Mouse (Mus musculus) T-helper 1 cell (primary cell): ENCODE measurements around the gene Lzts2.

Source experiments
- in situ Hi-C: fragments of 300-600 bp; cut with MboI, MseI; formaldehyde crosslinking; loops from one replicate; pipeline ENCODE4 v1.15.1; 2025; ENCODE audit warnings: high pct_unique_total_duplicates

Gene Lzts2

GRCm38 (mm10) chr19:45003740-45004516 lies 10.3 kb upstream of the Lzts2 start:
- in situ Hi-C loops, result no loop called here

- in situ Hi-C loops, result loop anchor here (5.0 kb wide), 1 partner anchor 42 kb away; the partner anchor contains the start of genes Pdzd7 and Sfxn3
These were observed 8.8 kb upstream of the Lzts2 start, which contains the start of gene Twnk for GRCm38 (mm10) chr19:45005444-45005843. Gene Twnk (plus strand): TSS chr19:45005663.

- in situ Hi-C loops, result loop anchor here (5.0 kb wide), 1 partner anchor 41 kb away; the partner anchor contains the start of genes Pdzd7 and Sfxn3
These were observed 8.1 kb upstream of the Lzts2 start, which contains the start of gene Mrpl43 for GRCm38 (mm10) chr19:45005957-45006712. Gene Mrpl43 (minus strand): TSS chr19:45006442.

GRCm38 (mm10) chr19:45007021-45007420 lies 7.2 kb upstream of the Lzts2 start:
- in situ Hi-C loops, result loop anchor here (5.0 kb wide), 1 partner anchor 40 kb away; the partner anchor contains the start of genes Pdzd7 and Sfxn3

GRCm38 (mm10) chr19:45007425-45008191 lies 6.6 kb upstream of the Lzts2 start:
- in situ Hi-C loops, result loop anchor here (5.0 kb wide), 1 partner anchor 40 kb away; the partner anchor contains the start of genes Pdzd7 and Sfxn3

- in situ Hi-C loops, result no loop called here
These were observed 3.6 kb upstream of the Lzts2 start for GRCm38 (mm10) chr19:45010646-45011045.

- in situ Hi-C loops, result no loop called here
These were observed 2.0 kb upstream of the Lzts2 start for GRCm38 (mm10) chr19:45012219-45012618.

- in situ Hi-C loops, result no loop called here
These were observed 1.6 kb upstream of the Lzts2 start for GRCm38 (mm10) chr19:45012636-45013035.

- in situ Hi-C loops, result no loop called here
These were observed 511 bp upstream of the Lzts2 start for GRCm38 (mm10) chr19:45013581-45014225.

GRCm38 (mm10) chr19:45014981-45015402 lies 778 bp downstream of the Lzts2 start:
- in situ Hi-C loops, result no loop called here

- in situ Hi-C loops, result no loop called here
These were observed 1.5 kb downstream of the Lzts2 start for GRCm38 (mm10) chr19:45015518-45016281.

GRCm38 (mm10) chr19:45016341-45017215 lies 2.4 kb downstream of the Lzts2 start:
- in situ Hi-C loops, result no loop called here

- in situ Hi-C loops, result no loop called here
These were observed 3.1 kb downstream of the Lzts2 start for GRCm38 (mm10) chr19:45017216-45017771.

GRCm38 (mm10) chr19:45017909-45018308 lies 3.7 kb downstream of the Lzts2 start:
- in situ Hi-C loops, result no loop called here

- in situ Hi-C loops, result no loop called here
These were observed 4.2 kb downstream of the Lzts2 start for GRCm38 (mm10) chr19:45018351-45018831.

GRCm38 (mm10) chr19:45020348-45020747 lies 6.1 kb downstream of the Lzts2 start:
- in situ Hi-C loops, result no loop called here

- in situ Hi-C loops, result no loop called here
These were observed 7.1 kb downstream of the Lzts2 start for GRCm38 (mm10) chr19:45021362-45021761.

- in situ Hi-C loops, result no loop called here
These were observed 9.8 kb downstream of the Lzts2 start for GRCm38 (mm10) chr19:45023993-45024392.

- in situ Hi-C loops, result no loop called here
These were observed 10.6 kb downstream of the Lzts2 start for GRCm38 (mm10) chr19:45024775-45025174.
